Mouse (Mus musculus): ENCODE measurements around the gene Idh1.
A peak's percentile ranks its signal among the peaks of the same experiment; 100 is the strongest.
"Not testable (repeated sequence)": the region's sequence is repeated elsewhere in the genome, so short reads cannot be mapped to it uniquely, and the experiment has no call there.

Idh1 gene

DNA sequence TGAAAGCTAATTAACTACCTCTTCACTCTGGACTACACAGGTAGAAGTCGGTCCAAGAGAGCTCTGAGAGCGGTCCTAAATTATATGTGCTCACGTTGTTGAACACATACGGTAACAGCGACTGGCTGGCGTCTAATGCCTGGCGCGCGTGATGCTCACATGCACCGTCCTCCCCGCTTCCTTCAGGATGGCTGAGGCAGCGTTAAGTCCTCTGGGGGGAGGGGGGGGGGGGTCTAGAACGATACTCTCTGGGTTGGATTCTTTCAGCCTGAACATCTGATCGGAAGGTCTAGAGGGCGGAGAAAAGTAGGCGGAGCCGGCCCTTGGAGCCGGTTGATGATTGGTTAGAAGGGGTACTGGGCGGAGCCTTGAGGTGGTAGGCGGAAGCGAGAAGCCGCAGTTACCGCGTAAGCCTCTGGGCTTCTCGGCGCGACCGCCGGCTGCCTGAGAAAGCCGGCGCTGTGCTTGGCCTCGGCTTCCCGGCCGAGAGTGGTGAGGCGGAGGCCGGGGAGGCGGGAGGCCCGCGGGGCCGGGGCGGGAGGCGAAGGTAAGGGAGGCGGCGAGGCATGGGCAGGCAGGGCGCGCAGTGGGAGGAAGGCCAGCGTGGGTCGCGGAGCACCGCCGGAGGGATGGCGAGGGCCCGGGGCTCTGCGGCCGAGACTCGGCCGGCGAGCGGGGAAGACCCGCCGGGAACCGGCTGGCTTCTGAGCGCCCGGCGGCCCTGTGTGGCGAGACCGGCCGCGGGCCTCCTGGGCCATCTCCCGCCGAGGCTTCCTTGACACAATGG lies at the start of gene Idh1, which contains the start of gene Pikfyve:
TSS of gene Idh1 (minus strand) at position 214 of the 787 bp plus-strand sequence.
TSS of gene Pikfyve (plus strand) at position 397 of the 787 bp plus-strand sequence.
- DNase-seq = peak; percentile 98

DNA sequence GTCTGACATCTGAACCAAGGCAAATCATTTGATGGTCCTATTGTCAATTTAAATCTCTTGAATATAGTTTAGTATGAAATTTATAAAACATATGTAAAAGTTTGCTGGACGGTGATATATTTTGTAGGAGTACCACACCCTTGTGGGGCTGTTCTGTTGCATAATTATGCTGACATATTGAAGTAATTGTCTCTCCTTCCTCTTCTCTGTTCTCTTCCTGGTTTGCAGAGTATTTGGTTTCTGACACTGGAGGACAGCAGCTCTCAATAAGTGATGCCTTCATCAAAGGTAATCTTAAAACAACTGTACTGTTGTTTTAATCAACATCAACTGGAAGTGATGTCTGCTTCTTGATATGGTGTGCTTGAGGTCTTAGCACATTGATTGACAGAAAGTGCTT lies 44.3 kb upstream of the Idh1 start:
- no peak for DNase-seq

DNA sequence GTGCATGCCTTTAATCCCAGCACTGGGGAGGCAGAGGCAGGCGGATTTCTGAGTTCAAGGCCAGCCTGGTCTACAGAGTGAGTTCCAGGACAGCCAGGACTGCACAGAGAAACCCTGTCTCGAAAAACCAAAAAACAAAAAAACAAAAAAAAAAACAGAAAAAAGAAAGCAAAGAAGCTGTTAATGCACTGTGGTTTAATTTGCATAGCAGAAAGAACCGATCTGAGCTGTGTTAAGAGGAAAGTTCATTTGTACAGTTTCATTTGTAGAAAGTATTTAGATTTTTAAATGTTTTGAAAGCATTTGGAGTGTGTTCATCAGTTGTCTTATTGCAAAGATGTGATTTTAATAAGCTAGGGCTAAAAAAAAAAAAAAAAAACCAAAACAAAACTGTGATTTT lies 43.5 kb upstream of the Idh1 start:
- not testable (repeated sequence) for DNase-seq

DNA sequence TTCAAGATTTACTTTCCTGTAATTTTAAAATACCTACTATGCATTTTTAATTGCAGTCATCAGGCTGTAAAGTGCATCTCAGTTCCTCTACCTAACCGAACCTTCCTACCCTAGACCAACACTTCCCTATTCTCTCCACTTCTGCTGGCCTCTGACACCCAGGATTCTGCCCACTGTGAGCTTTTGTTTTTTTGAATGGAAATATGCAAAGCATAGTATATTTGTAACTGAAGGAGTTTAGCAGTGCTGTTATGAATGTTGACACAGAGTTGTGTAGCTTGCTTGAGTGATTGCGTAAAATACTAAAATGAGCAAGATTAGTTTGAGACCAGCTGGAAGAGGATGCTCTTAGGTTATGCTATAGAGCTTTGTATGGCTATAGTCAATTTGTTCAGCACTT lies 41.4 kb upstream of the Idh1 start:
- DNase-seq = no peak

DNA sequence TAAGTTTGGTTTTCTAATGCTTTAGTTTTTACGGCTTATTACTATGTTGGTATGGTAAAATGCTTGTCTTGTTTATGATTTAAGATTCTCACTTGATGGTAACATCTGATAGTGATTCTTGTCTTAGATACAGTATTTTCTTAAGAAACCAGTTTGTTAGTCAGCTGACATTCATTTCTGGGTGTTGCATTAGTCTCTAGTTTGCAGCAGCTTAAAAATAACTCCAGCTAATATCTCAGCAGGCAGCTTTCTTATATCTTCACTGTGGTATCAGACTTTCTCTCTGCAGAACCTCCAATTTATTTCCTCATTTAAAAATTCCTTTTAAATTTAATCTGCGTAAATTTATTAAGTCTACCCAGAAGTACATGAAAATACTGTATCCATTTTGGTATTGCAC lies 37.4 kb upstream of the Idh1 start:
- no peak for DNase-seq

DNA sequence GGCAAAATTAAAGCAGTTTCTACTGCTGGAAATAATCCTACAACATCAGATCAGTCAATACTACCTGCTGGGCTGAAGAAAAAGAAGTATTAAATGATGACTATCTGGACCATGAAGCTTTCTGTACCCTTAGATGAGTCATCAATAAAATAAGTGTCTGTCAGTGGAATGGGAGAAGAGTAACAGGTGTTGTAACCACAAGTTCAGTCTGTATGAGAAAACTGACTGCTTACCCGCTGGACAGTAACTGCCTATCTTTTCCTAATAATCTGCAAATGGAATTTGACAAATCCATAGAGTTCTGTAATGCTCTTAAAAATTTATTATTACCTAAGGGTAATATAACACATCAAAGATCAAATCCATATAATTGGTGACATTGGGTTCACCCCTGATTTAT lies 31.7 kb upstream of the Idh1 start:
- no peak for DNase-seq

DNA sequence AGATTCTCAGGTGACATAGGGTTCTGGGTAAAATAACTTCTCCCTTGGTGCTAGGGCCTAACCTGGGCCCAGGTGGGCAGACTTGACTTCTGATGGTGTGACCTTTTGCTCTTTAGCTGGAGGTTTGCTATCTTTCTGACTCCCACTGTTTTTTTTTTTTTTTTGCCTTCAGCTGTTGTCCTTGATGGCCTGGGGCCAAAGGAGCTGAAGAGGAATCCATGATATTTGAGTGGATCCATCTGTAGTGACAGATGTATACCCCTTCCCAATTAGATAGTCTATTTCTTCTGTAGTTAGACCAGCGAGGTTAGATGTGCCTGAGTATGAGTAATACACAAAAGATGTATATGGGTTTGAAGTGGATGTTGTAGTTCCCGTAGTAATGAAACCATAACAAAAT lies 31.3 kb upstream of the Idh1 start:
- no peak for DNase-seq

DNA sequence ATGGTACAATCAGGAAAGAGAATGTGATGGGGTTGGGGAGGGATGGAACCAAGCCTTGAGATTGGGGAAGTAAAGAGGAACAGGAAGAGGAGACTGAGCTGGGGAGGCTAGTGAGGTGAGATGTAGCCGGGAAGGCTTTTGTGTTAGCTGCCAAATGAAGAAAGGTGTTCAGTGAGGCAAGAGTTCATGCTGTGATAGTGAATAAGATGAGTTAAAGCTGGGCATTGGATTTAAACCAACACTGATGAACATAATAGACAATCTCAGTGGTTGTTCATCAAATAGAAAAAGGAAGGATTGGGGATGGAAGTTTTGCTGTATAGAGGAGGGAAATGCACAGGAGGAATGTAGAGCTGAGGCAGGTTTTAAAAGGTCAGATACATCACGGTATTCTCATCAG lies 26.9 kb upstream of the Idh1 start:
- DNase-seq = no peak

DNA sequence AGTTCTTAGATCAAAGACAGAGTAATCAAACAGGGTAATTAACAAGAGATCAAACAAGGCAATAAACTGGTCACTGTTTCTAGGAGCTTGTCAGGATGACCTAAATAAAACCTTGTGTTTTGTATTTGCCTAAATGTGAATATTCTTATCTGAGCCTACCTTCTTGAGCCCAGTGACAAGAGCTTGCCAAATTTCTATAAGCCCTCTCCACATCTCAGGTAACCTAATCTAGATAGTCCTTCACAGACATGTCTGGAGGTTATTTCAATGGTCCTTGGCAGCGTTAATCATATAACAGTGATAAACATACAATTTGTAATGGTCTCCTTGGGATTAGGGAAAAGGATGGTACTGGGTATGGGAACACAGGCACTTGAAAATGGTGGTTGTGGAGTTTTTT lies 18.0 kb upstream of the Idh1 start:
- DNase-seq = no peak

DNA sequence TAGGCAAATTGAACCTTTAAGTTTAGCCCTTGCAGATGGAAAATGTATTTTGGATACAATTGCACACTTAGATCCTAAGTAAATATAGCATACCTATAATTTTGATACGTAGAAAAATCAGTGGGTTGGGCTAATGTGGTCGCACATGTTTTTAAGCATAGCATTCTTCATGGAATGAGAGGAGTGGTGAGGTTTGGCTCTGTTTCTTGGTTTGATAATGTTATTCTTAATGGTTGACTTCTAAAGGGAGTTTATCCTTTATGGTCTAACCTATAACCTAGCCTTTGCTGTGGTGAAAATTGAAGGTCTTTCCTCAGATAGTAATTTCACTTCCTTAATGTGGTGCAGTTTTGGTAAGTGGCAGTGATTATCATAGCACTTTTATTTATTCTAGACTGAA lies 12.6 kb upstream of the Idh1 start:
- DNase-seq = no peak

DNA sequence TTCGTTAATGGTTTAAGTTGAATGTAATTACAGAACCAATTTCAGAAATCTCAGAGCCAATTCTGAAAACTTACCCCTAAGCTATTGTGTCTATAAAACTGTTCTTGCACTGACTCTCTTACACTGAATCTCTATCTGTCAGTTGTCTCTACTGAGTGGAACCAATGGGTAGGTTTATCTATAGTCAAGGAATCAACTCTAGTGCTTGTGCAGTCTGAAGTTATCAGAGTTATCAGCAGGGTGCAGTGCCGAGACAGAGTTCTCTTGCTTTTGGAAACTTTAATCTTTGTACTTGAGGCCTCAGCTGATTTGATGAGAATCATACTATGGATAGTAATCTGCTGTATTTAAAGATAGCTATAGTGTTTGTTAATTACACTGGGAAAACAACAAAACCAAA lies 12.1 kb upstream of the Idh1 start:
- DNase-seq = no peak

DNA sequence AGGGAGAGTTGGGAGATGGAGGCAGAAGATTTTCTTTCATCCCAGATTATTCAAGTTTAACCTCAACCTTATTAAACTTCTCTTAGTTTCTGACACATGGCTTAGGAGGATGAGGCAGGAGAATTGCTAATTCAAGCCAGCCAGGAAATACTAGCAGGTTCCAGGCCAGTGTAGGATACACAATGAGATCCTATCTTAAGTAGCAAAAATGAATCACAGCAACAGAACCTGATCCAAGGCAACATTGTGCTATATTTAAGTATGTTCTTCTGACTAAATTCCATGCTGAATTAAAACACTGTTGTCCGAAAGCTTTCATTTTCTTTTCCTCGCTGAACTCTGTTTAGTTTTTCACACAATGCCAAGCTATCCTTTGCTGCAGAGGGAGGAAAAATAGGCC lies 6.9 kb upstream of the Idh1 start:
- DNase-seq = no peak

DNA sequence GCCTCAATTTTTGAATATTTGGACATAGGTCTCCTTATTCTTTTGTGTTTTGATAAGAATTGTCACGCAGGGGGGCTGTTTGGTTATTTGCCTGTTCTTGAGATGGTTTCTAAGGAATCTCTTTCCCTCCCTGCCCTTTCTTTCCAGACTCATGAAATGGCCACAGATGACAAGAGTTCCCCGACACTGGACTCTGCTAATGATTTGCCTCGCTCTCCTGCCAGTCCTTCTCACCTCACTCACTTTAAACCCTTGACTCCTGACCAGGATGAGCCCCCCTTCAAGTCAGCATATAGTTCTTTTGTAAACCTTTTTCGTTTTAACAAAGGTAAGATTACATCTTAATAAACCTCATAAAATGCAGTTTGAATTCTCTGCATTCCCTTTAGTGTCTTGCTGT lies 3.9 kb upstream of the Idh1 start:
- DNase-seq = no peak

DNA sequence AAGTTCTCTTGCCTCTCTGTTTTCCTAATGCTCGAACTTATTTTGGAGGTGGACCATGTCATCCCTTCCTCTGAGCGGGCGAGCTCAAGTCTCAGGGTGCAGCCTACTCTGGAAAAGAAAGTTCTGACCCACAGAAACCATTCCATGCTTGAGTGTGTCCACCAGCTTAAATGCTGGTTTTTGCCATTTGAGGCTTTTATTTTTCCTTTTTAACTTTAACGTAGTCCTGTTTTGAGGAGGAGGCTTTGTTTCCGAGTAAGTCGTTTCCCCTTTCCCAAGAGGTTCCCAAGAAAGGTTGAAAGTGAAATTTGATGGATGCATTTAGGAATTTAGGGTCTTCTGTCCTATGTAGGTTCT lies 752 bp upstream of the Idh1 start:
- no peak for DNase-seq

DNA sequence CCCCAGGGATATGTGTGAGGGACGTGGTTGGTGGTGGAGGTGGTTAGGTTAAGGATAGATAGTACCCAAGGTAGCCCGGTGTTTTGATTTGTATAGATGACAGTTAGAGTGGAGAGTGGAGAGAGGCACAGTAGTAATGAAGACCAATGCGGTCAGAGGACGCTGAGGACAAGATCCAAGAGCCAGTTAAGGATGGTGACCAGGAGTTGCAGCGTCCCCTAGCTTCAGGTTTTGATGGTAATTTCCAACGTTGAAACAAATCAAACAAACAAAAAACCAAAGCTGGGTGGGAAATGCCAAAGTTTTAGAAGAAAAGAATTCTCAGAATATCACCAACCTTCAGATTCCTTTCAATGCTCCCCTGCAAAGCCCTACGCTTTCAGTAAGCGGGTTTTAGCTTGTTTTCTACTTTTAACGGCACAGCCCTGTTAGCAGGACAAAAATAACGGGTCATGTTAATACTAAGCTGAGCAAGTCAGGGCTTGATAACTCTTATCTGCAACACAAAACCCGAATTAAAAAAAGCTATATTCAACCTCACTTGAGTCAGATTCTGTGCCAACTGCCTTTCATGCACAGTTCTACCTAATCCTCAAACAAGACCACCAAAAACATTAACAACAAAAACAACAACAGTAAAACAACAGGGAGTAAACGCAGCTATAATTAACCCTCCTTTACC lies 635 bp downstream of the Idh1 start:
- peak; percentile 18 for DNase-seq

DNA sequence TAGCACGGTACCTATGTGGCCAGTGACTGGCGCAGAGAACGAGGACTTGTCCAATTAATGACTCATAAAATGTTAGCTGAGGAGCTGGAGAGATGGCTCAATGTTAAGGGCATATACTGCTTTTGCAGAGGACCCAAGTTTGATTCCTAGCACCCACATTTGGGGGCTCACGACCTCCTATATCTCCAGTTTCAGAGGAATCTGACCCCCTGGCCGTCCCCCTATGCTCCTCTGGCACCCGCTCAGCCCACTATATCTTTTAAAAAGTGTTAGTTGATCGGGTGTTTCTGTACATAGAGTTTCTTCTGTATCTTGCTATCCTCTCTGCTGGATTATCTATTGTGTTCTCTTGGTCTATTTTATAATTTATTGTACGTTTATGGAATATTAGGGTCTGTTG lies 1.3 kb downstream of the Idh1 start:
- no peak for DNase-seq

DNA sequence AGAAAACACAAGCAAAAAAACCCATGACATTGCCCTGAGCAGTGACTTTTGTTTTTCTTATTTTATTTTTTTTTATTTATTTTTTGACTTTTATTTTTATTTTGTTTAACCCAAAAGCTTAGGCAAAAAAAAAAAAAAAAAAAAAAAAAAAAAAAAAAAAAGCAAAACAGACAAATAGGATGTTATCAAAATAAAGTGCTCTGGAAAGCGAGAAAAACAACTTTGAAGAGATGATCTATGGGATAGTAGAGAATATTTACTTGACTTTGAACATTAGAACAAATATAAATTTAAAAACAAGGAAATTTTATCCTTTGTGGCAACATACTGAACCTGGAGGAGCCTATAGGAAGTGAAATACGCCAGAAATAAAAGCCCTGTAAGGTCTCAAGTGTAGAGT lies 2.3 kb downstream of the Idh1 start:
- DNase-seq = no peak

DNA sequence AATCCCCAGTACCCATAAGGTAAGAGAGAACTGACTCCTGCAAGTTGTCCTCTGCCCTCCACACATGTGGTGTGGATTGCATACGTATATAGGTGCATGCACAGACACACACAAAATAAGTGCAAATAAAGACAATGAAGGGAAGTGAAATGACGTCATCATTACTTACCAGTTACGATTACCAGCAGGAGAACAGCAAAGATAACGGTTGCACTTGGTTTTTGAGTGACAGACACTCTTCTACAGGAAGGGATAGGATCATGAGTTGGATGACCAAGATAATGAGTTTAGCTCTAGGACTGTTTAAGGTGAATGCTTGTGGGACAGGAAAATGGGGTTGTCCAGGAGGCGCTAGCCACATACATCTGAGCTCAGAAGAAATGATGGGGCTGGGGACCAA lies 4.8 kb downstream of the Idh1 start:
- no peak for DNase-seq

DNA sequence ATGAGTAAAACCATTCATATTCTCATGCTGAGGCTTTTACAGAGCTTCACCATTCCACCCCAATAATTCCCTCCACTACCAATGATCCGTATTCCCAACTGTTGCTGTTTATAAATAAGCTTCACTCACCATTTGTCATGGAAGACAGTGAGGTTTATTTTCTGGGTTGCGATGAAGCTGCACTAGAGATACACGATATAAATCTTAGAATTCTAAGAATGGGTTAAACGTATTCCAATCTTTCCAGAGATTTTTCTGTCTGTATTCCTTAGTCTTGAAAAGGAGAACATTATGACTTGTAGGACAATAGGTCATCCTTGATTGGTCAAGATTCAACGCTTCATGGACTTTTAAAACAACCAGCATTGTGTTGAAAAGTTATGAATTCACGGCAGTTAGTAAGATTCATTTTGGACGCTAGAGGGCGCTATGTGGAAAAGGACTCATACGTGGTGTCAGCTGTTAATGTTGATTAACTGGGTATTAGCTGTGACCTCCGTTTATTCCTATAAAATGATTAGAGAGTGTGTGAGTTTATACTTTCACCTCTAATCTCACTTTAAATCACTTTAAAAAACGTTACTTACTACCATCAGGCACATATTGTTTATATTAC lies 6.6 kb downstream of the Idh1 start:
- peak; percentile 80 for DNase-seq

DNA sequence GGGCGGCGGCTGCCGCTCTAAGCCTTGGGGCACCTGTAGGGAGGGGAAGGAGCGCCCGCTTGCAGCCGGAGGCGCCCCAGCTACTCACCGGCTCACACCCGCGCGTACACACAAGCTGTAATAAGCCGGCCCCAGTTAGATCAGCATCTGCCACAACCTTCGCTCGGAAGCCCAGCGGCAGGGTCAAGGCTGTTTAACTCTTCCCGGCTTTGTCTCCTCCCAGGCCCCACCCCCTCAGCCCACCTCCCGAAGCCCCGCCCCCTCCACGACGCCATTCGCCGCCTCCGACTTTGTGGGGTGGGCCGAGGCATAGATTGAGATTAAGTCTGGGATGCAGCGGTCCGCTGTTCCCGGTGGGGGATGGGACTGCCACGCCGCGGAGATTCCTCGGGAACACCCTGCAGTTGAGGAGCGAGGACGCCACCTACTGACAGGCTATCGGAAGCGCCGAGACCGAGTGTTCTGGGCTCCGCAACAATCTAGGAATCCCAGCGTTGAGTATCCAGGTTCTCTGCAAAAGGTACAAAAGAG lies 7.3 kb downstream of the Idh1 start:
- peak; percentile 99 for DNase-seq

DNA sequence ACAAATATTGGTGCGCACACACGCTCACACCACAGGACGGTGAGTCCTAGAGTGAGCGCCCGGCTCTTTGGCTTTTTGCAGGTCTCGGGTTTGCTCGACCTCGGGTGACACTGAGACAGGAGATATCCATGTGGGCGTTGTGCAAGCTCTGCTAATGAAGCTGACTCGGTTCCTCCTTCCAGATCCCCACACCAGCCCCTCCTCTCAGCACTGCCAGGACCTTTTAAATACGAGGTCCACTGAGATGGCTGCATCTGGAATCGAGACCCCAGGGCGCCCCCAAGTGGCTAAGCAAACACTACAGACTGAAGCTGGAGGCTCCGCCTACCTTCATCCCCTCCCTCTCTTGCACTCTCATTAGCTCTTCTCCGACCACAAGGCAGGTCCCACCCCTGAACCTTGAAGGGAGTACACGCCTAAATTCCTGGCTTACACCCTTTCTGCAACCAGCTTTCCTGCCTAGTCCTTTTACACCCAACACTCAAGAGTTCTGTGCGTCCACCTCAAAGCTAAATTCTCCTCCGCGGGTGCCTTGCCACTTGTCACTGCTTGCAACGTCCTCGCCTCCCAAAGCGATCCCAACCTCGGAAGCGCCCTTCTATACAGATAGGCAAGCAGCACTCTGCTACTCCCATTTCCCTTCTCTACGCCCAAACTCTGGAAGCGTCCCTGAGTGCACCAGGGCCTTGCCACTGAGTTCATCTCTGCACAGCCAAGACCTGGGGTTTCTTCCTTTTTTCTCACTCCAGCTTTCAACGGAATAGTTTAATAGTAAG lies 8.0 kb downstream of the Idh1 start:
- peak; percentile 96 for DNase-seq

DNA sequence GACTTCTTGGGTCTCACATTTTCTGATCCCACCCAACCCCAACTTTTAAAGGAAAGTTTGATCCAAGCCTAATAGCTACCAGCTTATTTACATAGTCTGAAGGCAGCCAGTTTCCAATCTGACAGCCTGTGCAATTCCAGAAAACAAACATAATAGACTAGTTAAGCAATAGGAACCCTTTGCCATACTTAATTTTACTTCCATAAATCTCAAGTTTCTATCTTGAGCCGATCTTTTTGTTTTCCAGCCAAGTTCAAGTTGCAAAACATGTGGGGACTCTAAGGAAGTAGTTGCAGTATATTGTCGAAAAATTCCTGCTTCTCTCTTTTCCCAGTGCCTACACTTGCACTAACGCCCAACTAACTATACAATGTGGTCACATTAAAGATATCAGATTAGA lies 8.8 kb downstream of the Idh1 start:
- DNase-seq = no peak

DNA sequence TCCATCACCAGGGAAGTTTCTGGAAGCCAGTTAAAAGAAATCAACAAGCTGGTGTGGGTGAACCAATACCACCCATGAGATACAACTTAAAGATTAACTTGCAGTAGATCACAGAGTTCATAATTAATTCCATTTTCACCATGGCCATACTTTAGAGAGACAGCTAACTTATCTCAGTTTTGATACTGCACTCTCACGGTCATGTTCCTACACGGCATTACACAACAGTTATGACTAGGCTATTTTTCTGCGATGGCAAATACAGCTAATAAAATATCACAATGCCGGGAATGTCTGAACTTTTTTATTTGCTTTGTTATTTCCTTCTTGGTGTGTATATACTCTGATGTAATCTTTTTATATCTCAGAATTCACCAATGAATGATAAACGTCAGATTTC lies 9.4 kb downstream of the Idh1 start:
- no peak for DNase-seq
